Mouse (Mus musculus): Measurements from ENCODE around the gene Fam193a.

DNA sequence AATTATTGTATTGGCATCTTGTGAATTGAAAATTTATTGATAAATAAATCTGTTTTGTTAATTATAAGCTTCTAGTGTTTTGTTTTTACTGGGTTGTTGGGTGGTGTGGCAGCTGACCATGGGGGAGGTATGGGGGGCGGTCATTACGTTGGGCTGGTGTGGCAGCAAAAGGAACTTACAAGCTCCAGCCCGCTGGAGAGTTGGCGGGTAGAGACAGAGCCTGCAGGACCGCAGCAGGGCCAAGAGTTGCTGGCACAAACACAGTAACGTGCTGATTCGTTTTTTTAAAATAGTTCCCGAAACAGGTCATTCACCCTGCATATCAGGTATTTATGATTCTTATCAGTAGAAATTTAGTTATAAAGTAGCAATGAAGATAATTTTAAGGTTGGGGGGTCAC, 23.5 kb downstream of the Fam193a start:
- TF ChIP-seq TCF12 (IDR thresholded peaks at IDR 0.05; ENCODE audit: low read depth, low read length) (no peak), CTCF (IDR thresholded peaks at IDR 0.05 in 2 of 3, conservative IDR thresholded peaks at IDR 0.05 in 1 of 3; ENCODE audit: control insufficient read depth in 1 of 3, insufficient read depth in 1 of 3, low read depth in 2 of 3, low read length in 3 of 3, poor library complexity in 1 of 3, severe bottlenecking in 1 of 3) (no peak), CHD2 (IDR thresholded peaks at IDR 0.05; ENCODE audit: low read length) (no peak), POLR2A (IDR thresholded peaks at IDR 0.05; ENCODE audit: control insufficient read depth in 1 of 2, insufficient read depth in 1 of 2, low read depth in 1 of 2, low read length in 2 of 2, poor library complexity in 1 of 2) (no peak), HCFC1 (IDR thresholded peaks at IDR 0.05; ENCODE audit: low read depth, low read length) (no peak)

Measured in MEL (cell line).